Mouse (Mus musculus): Measurements from ENCODE around the gene Zcchc14. TPM values are rescaled to one million over a fixed set of nuclear protein-coding genes. Genes with fewer than 3 reads are reported as not detected.

Zcchc14 gene
- polyA plus RNA-seq, 1 experiment from 2014 or later = 30.5 TPM

DNA sequence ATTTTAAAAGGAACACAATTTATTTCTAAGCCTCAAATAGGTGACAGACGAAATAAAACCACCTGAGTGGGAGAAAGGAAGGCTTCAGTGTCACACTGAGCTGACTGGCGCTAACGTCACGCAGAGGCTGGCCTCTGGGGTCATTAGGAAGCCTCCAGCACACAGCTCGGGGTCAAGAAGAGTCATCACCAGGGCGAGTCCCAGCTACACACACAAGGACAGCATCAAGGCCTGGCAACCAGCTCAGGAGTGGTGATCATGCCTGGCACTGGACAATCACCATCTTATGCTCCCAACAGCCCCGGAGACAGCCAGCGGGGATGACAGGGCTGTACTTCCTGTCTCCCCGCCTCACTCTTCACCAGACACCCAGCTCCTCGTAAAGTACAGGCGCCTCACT, 95.0 kb downstream of the Zcchc14 start:
- no peak overlapping the region for H3K27ac ChIP-seq
- WGBS = 93% methylated on average over 11 of the region's 11 CpGs
- no peak overlapping the region for H3K9ac ChIP-seq
- no peak overlapping the region for H3K4me2 ChIP-seq
- H3K4me3 ChIP-seq (replicated peaks) = no peak overlapping the region
- ATAC-seq (ENCODE audit: low FRiP score) = no peak
- no peaks in the 10 kb centered on the region for H3K4me1 ChIP-seq
- H3K27me3 ChIP-seq = no peaks in the 10 kb centered on the region
- H3K9me3 ChIP-seq = no peaks in the 10 kb centered on the region
- peaks cover 46% of the 10 kb centered on the region for H3K36me3 ChIP-seq (replicated peaks)

DNA sequence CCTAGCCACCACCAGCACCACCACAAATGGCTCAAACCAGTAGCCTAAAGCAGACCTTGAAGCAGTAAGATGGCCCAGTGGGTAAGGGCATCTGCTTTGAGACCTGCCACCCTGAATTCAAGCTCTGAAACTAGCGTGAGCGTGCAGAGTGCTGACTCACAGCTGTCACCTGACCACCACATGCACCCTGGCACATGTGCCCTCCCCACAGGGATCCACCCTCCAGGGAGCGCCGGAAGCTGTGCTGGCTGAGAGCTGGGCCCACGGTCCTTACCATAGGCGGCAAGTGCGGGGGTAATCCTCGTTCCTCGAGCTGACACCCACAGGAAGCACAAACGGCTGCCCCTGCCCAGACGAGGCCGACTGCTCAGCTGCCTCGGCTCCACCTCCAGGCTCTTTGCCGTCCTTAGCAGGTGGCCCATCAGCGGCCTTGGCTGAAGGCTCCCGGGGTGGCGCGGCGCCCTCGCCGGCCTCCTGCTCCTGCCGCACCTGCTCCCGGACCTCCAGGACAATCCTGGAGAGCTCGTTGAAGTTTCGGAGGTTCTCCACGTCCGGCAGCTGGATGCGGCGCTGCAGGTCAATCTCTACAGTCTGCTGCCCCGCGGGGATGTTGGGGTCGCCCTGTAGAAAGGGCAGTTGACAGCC, 98.7 kb downstream of the Zcchc14 start:
- no peak for ATAC-seq (ENCODE audit: low FRiP score)
- no peak overlapping the region for H3K27ac ChIP-seq
- no peak overlapping the region for H3K4me2 ChIP-seq
- no peak overlapping the region for H3K9ac ChIP-seq
- H3K36me3 ChIP-seq (replicated peaks) = peaks cover 66% of the 10 kb centered on the region
- no peaks in the 10 kb centered on the region for H3K27me3 ChIP-seq
- H3K9me3 ChIP-seq = no peaks in the 10 kb centered on the region
- no peak overlapping the region for H3K4me3 ChIP-seq (replicated peaks)
- WGBS = 94% methylated on average over 32 of the region's 32 CpGs
- no peaks in the 10 kb centered on the region for H3K4me1 ChIP-seq

DNA sequence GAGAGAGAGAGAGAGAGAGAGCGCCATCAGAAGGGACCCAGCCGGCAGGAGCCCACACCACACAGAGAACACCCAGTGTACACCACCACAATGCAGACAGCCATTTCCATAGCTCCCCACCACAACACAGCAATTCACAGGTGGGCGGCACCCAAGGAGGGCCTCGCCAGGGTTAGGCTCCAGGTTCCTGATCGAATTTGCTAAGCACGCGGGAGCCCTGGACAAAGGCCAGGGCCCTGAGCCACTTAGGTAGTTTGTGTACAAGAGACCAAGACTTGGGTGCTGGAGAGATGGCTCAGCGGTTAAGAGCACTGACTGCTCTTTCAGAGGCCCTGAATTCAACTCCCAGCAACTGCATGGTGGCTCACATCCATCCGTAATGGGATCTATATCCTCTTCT, 100.2 kb downstream of the Zcchc14 start:
- no peak overlapping the region for H3K4me2 ChIP-seq
- no peak overlapping the region for H3K27ac ChIP-seq
- no peaks in the 10 kb centered on the region for H3K4me1 ChIP-seq
- H3K9ac ChIP-seq = no peak overlapping the region
- 92% methylated on average over 9 of the region's 9 CpGs for WGBS
- H3K4me3 ChIP-seq (replicated peaks) = no peak overlapping the region
- H3K27me3 ChIP-seq = no peaks in the 10 kb centered on the region
- peaks cover 58% of the 10 kb centered on the region for H3K36me3 ChIP-seq (replicated peaks)
- ATAC-seq (ENCODE audit: low FRiP score) = no peak
- H3K9me3 ChIP-seq = no peaks in the 10 kb centered on the region

DNA sequence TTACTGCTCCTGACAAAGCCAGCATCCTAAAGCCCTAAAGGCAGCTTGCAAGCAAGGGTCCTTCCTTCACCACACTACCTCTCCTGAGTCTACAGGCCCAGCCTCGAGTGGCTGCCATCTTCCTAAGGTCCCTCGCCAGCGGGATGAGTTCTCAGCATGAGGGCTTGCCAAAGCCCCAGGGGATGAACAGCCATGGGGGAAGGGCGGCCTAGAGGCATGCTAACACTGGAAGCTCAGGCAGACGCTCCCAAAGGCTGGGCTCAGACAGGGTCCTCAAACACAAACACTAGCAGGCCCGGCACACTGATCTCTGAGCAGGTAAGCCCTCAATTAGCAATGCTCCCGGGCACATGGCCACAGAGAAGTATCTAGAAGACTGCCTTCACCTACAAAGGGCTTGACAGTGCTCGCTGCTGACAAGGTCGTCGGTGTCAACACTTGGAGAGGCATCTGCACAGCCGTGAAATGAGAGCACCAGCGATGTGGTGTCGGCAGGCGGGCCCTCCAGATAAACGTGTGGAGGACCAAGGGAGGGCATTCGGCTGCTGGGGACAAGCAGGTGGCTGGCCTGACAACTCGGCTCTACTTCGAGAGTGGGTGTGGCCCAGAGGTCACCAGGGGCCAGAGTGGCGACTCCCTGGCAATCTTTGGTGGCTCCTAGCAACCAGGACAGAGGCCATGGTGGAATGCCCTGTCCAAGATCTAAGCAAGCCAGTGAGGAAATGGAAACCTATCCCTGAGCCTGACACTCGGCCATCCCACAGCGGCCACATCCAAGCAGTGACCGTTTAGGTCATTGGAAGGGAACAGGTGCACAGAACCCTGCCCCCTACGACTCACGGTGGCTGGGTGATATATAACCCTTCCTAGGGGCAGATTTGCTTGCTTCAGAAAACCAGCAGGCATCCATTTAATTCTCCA, 101.4 kb downstream of the Zcchc14 start:
- Histone ChIP-seq H3K36me3 (replicated peaks) (peaks cover 58% of the 10 kb centered on the region), H3K4me1 (no peaks in the 10 kb centered on the region), H3K27ac (no peak overlapping the region), H3K9ac (no peak overlapping the region), H3K9me3 (no peaks in the 10 kb centered on the region), H3K27me3 (no peaks in the 10 kb centered on the region), H3K4me2 (no peak overlapping the region), H3K4me3 (replicated peaks) (no peak overlapping the region)
- WGBS = 76% methylated on average over 24 of the region's 24 CpGs
- no peak for ATAC-seq (ENCODE audit: low FRiP score)

DNA sequence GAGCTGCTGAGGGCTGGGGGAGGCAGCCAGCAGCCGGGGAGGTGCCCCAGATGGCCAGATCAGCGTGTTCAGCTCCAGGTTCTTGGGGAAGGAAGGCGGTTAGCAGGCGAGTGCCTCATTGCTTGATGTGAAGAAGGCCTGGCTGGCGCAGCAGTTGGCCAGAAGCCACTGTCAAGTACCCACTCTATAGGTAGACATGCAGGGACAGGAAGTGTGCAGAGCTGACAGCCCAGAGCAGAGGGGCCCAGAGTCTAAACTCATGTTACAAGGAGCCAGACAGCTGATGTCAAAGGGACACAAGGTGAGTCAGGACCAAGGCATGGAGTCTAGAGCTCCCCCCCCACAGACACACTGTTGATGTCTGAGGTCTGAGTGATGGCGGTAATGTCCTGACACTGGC, 102.6 kb downstream of the Zcchc14 start:
- Histone ChIP-seq H3K4me3 (replicated peaks) (no peak overlapping the region), H3K27me3 (no peaks in the 10 kb centered on the region), H3K9me3 (no peaks in the 10 kb centered on the region), H3K9ac (no peak overlapping the region), H3K36me3 (replicated peaks) (peaks cover 54% of the 10 kb centered on the region), H3K4me2 (no peak overlapping the region), H3K27ac (no peak overlapping the region), H3K4me1 (no peaks in the 10 kb centered on the region)
- 92% methylated on average over 6 of the region's 6 CpGs for WGBS
- ATAC-seq (ENCODE audit: low FRiP score) = no peak

Other genes with a start within 250 kb of the Zcchc14 start
- not detected in 2 replicates for gene 1700018B08Rik, start 108.6 kb downstream of the Zcchc14 start, polyA plus RNA-seq (2016; fragmentation: Nextera tagmentation; extraction: Ambion mirVana)
- 18.6 and 19.3 TPM in 2 replicates for gene Fbxo31, start 74.1 kb downstream of the Zcchc14 start, polyA plus RNA-seq (2016; fragmentation: Nextera tagmentation; extraction: Ambion mirVana)
- 248 and 250 TPM in 2 replicates for gene Map1lc3b, start 62.5 kb downstream of the Zcchc14 start, polyA plus RNA-seq (2016; fragmentation: Nextera tagmentation; extraction: Ambion mirVana)
- 27.4 and 30.1 TPM in 2 replicates for gene Jph3, start 76.7 kb upstream of the Zcchc14 start, polyA plus RNA-seq (2016; fragmentation: Nextera tagmentation; extraction: Ambion mirVana)
- 53.1 and 53.9 TPM in 2 replicates for gene Klhdc4, start 176.7 kb upstream of the Zcchc14 start, polyA plus RNA-seq (2016; fragmentation: Nextera tagmentation; extraction: Ambion mirVana)